Mouse (Mus musculus): ENCODE results near the gene Hpn.

Hpn gene

GRCm38 (mm10) chr7:31140302-31140701 is 25.2 kb upstream of the Hpn start:
- no peak for DNase-seq

GRCm38 (mm10) chr7:31139765-31140164 is 24.7 kb upstream of the Hpn start:
- DNase-seq = peak; percentile 76 to 78

- no peak for DNase-seq
Measured at GRCm38 (mm10) chr7:31135717-31136116, 20.6 kb upstream of the Hpn start.

GRCm38 (mm10) chr7:31131866-31132265 is 16.8 kb upstream of the Hpn start:
- no peak for DNase-seq

GRCm38 (mm10) chr7:31130841-31131240 is 15.8 kb upstream of the Hpn start:
- DNase-seq = peak; percentile 55 to 68

GRCm38 (mm10) chr7:31130197-31130596 is 15.1 kb upstream of the Hpn start:
- DNase-seq = no peak

GRCm38 (mm10) chr7:31128157-31128705 is 13.1 kb upstream of the Hpn start:
- DNase-seq = no peak

GRCm38 (mm10) chr7:31126851-31127724 is 12.0 kb upstream of the Hpn start, which contains the start of gene Scn1b:
Scn1b (minus strand) TSS chr7:31127003.
- DNase-seq = no peak

GRCm38 (mm10) chr7:31126211-31126751 is 11.2 kb upstream of the Hpn start:
- DNase-seq = no peak

- DNase-seq = no peak
Measured at GRCm38 (mm10) chr7:31125116-31125515, 10.0 kb upstream of the Hpn start.

GRCm38 (mm10) chr7:31124381-31124780 is 9.3 kb upstream of the Hpn start:
- DNase-seq = no peak

- DNase-seq = no peak
Measured at GRCm38 (mm10) chr7:31123697-31124096, 8.6 kb upstream of the Hpn start.

GRCm38 (mm10) chr7:31122641-31123631 is 7.8 kb upstream of the Hpn start:
- DNase-seq = no peak

GRCm38 (mm10) chr7:31119556-31119955 is 4.5 kb upstream of the Hpn start:
- DNase-seq = no peak

GRCm38 (mm10) chr7:31118486-31118885 is 3.4 kb upstream of the Hpn start:
- no peak for DNase-seq

GRCm38 (mm10) chr7:31117465-31117864 is 2.4 kb upstream of the Hpn start:
- DNase-seq = no peak

- no peak for DNase-seq
Measured at GRCm38 (mm10) chr7:31116721-31117145, 1.6 kb upstream of the Hpn start.

GRCm38 (mm10) chr7:31115587-31116043 is 525 bp upstream of the Hpn start:
- DNase-seq = no peak

GRCm38 (mm10) chr7:31114646-31115045 is 444 bp downstream of the Hpn start:
- no peak for DNase-seq

GRCm38 (mm10) chr7:31113800-31114199 is 1.3 kb downstream of the Hpn start:
- DNase-seq = no peak

GRCm38 (mm10) chr7:31112036-31112435 is 3.1 kb downstream of the Hpn start:
- no peak for DNase-seq

- no peak for DNase-seq
Measured at GRCm38 (mm10) chr7:31110861-31111385, 4.2 kb downstream of the Hpn start.
